Mouse (Mus musculus): ENCODE results near the gene Erich6. TPM values are rescaled to one million over a fixed set of nuclear protein-coding genes. Genes with fewer than 3 reads are reported as not detected.

The Erich6 gene
- polyA plus RNA-seq, 1 experiment = 0.20 TPM

DNA sequence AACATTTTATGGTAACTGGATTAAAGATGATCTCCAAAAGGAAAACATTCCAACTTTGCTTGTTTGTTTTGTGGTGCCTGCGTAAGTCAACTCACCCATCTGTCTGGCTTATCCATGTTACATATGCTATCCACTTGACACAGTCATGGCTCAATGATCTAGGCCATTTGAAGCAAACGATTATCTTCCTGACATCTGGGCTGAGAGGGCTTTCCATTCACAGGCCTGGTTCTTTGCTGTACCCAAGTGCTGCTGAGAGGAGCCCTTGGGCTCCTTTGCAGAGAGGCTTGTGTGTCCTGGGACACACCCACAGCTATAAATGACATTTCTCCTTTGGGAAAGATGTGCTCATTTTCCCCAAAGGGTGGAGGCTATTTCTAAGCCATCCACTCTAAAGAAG is 41.9 kb upstream of the Erich6 start:
- Histone ChIP-seq H3K79me2 (ENCODE audit: control insufficient read depth, insufficient read depth) (peaks cover 89% of the 10 kb centered on the region), H3K4me3 (no peak overlapping the region), H3K27me3 (ENCODE audit: control insufficient read depth, insufficient read depth, insufficient read length) (no peaks in the 10 kb centered on the region), H3K4me2 (ENCODE audit: low read depth) (peak overlapping the region; percentile 43), H3K36me3 (ENCODE audit: control insufficient read depth, insufficient read depth) (peaks cover 24% of the 10 kb centered on the region), H3ac (ENCODE audit: control insufficient read depth, insufficient read length) (no peak overlapping the region)
- TF ChIP-seq MAX (IDR thresholded peaks at IDR 0.05; ENCODE audit: low read depth) (no peak), USF1 (IDR thresholded peaks at IDR 0.05; ENCODE audit: low read depth) (no peak), TCF3 (IDR thresholded peaks at IDR 0.05; ENCODE audit: insufficient read length, low read depth) (no peak), POLR2A (IDR thresholded peaks at IDR 0.05; ENCODE audit: insufficient read length, low read depth) (no peak), MYOG (IDR thresholded peaks at IDR 0.05; ENCODE audit: control insufficient read depth in 1 of 3, insufficient read depth in 1 of 3, insufficient read length in 2 of 3, low read depth in 2 of 3) (no peak), SRF (IDR thresholded peaks at IDR 0.05; ENCODE audit: control insufficient read depth, insufficient read length, low read depth) (no peak), REST (IDR thresholded peaks at IDR 0.05; ENCODE audit: insufficient read depth, insufficient read length) (no peak), TCF12 (IDR thresholded peaks at IDR 0.05; ENCODE audit: insufficient read depth, poor library complexity, severe bottlenecking) (no peak), MYOD1 (IDR thresholded peaks at IDR 0.05; ENCODE audit: control insufficient read depth in 1 of 3, insufficient read length in 2 of 3, low read depth in 2 of 3) (no peak), CEBPB (IDR thresholded peaks at IDR 0.05; ENCODE audit: insufficient read depth, poor library complexity, severe bottlenecking) (no peak), POLR2AphosphoS2 (IDR thresholded peaks at IDR 0.05; ENCODE audit: insufficient read length, low read depth) (no peak), E2F4 (IDR thresholded peaks at IDR 0.05; ENCODE audit: insufficient read depth) (no peak)

DNA sequence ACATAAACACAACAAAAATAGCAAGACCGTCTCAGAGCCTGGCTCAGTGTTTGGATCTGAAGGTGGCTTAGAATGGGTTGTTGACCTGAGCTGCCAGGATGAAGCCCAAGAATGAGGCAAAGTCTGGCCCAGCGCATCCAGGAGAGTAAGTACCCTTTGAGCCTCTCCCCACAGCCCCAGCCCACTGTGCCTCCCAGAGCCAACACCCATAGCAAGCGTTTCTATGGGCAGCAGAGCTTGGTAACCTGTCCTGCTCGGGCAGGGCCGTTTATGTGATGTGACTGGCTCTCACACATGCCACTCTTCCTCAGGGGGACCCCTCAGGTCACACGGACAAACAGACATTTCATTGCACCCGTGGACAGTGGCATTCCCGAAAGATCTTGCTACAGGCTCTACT is 41.4 kb upstream of the Erich6 start:
- H3K4me2 ChIP-seq (ENCODE audit: low read depth) = peak overlapping the region; percentile 20
- H3K79me2 ChIP-seq (ENCODE audit: control insufficient read depth, insufficient read depth) = peaks cover 84% of the 10 kb centered on the region
- H3K36me3 ChIP-seq (ENCODE audit: control insufficient read depth, insufficient read depth) = peaks cover 27% of the 10 kb centered on the region
- no peak overlapping the region for H3K4me3 ChIP-seq
- H3K27me3 ChIP-seq (ENCODE audit: control insufficient read depth, insufficient read depth, insufficient read length) = no peaks in the 10 kb centered on the region
- H3ac ChIP-seq (ENCODE audit: control insufficient read depth, insufficient read length) = no peak overlapping the region
- TF ChIP-seq TCF12 (IDR thresholded peaks at IDR 0.05; ENCODE audit: insufficient read depth, poor library complexity, severe bottlenecking) = no peak
- TF ChIP-seq REST (IDR thresholded peaks at IDR 0.05; ENCODE audit: insufficient read depth, insufficient read length) = no peak
- TF ChIP-seq CEBPB (IDR thresholded peaks at IDR 0.05; ENCODE audit: insufficient read depth, poor library complexity, severe bottlenecking) = no peak
- no peak for TF ChIP-seq E2F4 (IDR thresholded peaks at IDR 0.05; ENCODE audit: insufficient read depth)
- TF ChIP-seq POLR2AphosphoS2 (IDR thresholded peaks at IDR 0.05; ENCODE audit: insufficient read length, low read depth) = no peak
- TF ChIP-seq USF1 (IDR thresholded peaks at IDR 0.05; ENCODE audit: low read depth) = no peak
- no peak for TF ChIP-seq SRF (IDR thresholded peaks at IDR 0.05; ENCODE audit: control insufficient read depth, insufficient read length, low read depth)
- TF ChIP-seq MYOG (IDR thresholded peaks at IDR 0.05; ENCODE audit: control insufficient read depth in 1 of 3, insufficient read depth in 1 of 3, insufficient read length in 2 of 3, low read depth in 2 of 3) = no peak
- TF ChIP-seq TCF3 (IDR thresholded peaks at IDR 0.05; ENCODE audit: insufficient read length, low read depth) = no peak
- no peak for TF ChIP-seq POLR2A (IDR thresholded peaks at IDR 0.05; ENCODE audit: insufficient read length, low read depth)
- no peak for TF ChIP-seq MAX (IDR thresholded peaks at IDR 0.05; ENCODE audit: low read depth)
- no peak for TF ChIP-seq MYOD1 (IDR thresholded peaks at IDR 0.05; ENCODE audit: control insufficient read depth in 1 of 3, insufficient read length in 2 of 3, low read depth in 2 of 3)

GRCm38 (mm10) chr3:58677615-58678014 is 40.6 kb upstream of the Erich6 start:
- TF ChIP-seq MYOD1 (IDR thresholded peaks at IDR 0.05; ENCODE audit: control insufficient read depth in 1 of 3, insufficient read length in 2 of 3, low read depth in 2 of 3) (peak; percentile 42 to 75 (median 54)), MYOG (IDR thresholded peaks at IDR 0.05; ENCODE audit: control insufficient read depth in 1 of 3, insufficient read depth in 1 of 3, insufficient read length in 2 of 3, low read depth in 2 of 3) (peak in 2 of 3 experiments; percentile 56 to 71), MAX (IDR thresholded peaks at IDR 0.05; ENCODE audit: low read depth) (no peak), SRF (IDR thresholded peaks at IDR 0.05; ENCODE audit: control insufficient read depth, insufficient read length, low read depth) (no peak)

DNA sequence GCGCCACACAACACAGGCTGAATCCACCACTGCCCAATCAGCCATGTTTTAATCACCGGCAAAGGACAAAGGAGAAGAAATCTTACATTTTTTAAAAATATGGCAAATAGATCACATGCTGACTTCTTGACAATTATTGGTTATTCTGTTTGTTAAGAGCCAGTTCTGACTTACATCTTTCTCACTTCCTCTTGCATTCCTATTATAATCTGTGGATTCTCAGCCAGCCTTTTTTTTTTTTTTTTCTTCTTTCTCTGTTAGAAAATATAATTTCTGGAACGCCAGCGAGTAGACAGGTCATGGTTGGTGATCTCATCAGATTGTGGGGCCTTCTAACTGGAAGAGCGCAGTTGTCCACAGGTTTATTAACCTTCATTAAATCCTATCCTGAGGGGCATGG is 36.3 kb upstream of the Erich6 start:
- H3K79me2 ChIP-seq (ENCODE audit: control insufficient read depth, insufficient read depth) = peaks cover 33% of the 10 kb centered on the region
- H3K36me3 ChIP-seq (ENCODE audit: control insufficient read depth, insufficient read depth) = peaks cover 27% of the 10 kb centered on the region
- TF ChIP-seq POLR2AphosphoS2 (IDR thresholded peaks at IDR 0.05; ENCODE audit: insufficient read length, low read depth) (no peak), USF1 (IDR thresholded peaks at IDR 0.05; ENCODE audit: low read depth) (no peak)
- no peaks in the 10 kb centered on the region for H3K27me3 ChIP-seq (ENCODE audit: control insufficient read depth, insufficient read depth, insufficient read length)
- no peak overlapping the region for H3K4me2 ChIP-seq (ENCODE audit: low read depth)
- H3K4me3 ChIP-seq = no peak overlapping the region
- H3ac ChIP-seq (ENCODE audit: control insufficient read depth, insufficient read length) = no peak overlapping the region

More at GRCm38 (mm10) chr3:58677615-58678014, 40.6 kb upstream of the Erich6 start:
- H3K27me3 ChIP-seq (ENCODE audit: control insufficient read depth, insufficient read depth, insufficient read length) = no peaks in the 10 kb centered on the region
- H3K36me3 ChIP-seq (ENCODE audit: control insufficient read depth, insufficient read depth) = peaks cover 27% of the 10 kb centered on the region
- H3K79me2 ChIP-seq (ENCODE audit: control insufficient read depth, insufficient read depth) = peaks cover 76% of the 10 kb centered on the region
- no peak overlapping the region for H3ac ChIP-seq (ENCODE audit: control insufficient read depth, insufficient read length)
- peak overlapping the region; percentile 26 for H3K4me2 ChIP-seq (ENCODE audit: low read depth)
- no peak overlapping the region for H3K4me3 ChIP-seq

DNA sequence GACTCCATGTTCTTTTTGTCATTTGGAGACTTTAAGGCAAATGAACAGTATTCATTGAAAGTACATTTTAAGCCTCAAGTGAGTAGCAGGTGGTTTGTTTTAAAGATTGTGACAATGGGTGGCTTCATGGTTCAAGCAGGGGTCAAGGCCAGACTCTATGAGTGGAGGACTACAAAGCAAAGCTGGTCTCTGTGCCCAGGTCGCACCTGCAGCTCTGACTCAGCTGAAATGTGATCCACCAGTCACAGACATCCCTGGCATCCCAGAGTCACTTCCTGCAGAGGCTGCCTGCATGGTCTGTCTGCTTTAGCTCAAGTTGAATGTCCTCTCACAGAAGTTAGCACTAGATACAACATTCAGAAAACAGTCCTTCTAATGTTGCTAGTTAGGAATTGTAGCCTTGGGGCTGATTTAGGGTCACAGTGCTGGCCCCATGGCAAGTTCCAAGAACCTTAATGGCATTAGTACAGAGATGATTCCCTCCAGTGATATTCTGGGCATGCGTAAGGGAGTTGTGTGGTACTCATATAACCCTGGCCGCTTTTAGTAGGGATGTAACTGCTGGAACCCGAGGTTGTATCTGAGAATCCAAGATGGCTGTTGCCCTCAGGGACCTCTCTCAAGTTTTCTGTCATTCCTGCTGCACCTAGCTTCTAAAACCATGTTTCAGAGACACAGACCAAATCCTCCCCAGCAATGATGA is 35.6 kb upstream of the Erich6 start:
- Histone ChIP-seq H3K79me2 (ENCODE audit: control insufficient read depth, insufficient read depth) (peaks cover 26% of the 10 kb centered on the region), H3K4me2 (ENCODE audit: low read depth) (peak overlapping the region; percentile 15), H3ac (ENCODE audit: control insufficient read depth, insufficient read length) (no peak overlapping the region), H3K27me3 (ENCODE audit: control insufficient read depth, insufficient read depth, insufficient read length) (no peaks in the 10 kb centered on the region), H3K36me3 (ENCODE audit: control insufficient read depth, insufficient read depth) (peaks cover 27% of the 10 kb centered on the region), H3K4me3 (no peak overlapping the region)
- TF ChIP-seq USF1 (IDR thresholded peaks at IDR 0.05; ENCODE audit: low read depth) = no peak
- TF ChIP-seq MYOD1 (IDR thresholded peaks at IDR 0.05; ENCODE audit: control insufficient read depth in 1 of 3, insufficient read length in 2 of 3, low read depth in 2 of 3) = peak in 1 of 3 experiments; percentile 19
- peak; percentile 62 for TF ChIP-seq POLR2AphosphoS2 (IDR thresholded peaks at IDR 0.05; ENCODE audit: insufficient read length, low read depth)
